Mouse (Mus musculus) ES-Bruce4 (cell line): ENCODE data around the gene Upp2. TPM values are rescaled to one million over a fixed set of nuclear protein-coding genes. Genes with fewer than 3 reads are reported as not detected.

ENCODE experiments used
- H3K27ac ChIP-seq: 2 replicates; pipeline ENCODE4 v1.5.1; 2012; ENCODE audit warnings: low read length, inconsistent platforms; ENCODE audit not compliant: insufficient read depth
- H3K27me3 ChIP-seq: 2 replicates; pipeline ENCODE4 v1.6.1; 2012; ENCODE audit warnings: mild to moderate bottlenecking, low read length, inconsistent platforms; ENCODE audit not compliant: control insufficient read depth, poor library complexity, insufficient read depth, severe bottlenecking
- H3K36me3 ChIP-seq: 2 replicates; pipeline ENCODE4 v1.6.1; 2012; ENCODE audit warnings: inconsistent platforms, mild to moderate bottlenecking, low read length, moderate library complexity; ENCODE audit not compliant: control insufficient read depth, poor library complexity, insufficient read depth, severe bottlenecking
- H3K4me1 ChIP-seq: one replicate; pipeline ENCODE4 v1.8.1; 2011; ENCODE audit warnings: low read length; ENCODE audit not compliant: control insufficient read depth, insufficient read depth
- H3K4me3 ChIP-seq: 2 replicates; pipeline ENCODE4 v1.5.1; 2011; ENCODE audit warnings: low read depth, mild to moderate bottlenecking, low read length
- H3K9ac ChIP-seq: 2 replicates; pipeline ENCODE4 v1.6.1; 2012; ENCODE audit warnings: low read depth, mild to moderate bottlenecking, inconsistent platforms; ENCODE audit not compliant: poor library complexity, severe bottlenecking
- H3K9me3 ChIP-seq: replicated peaks from 2 replicates; pipeline ENCODE4 v1.6.1; 2012; ENCODE audit warnings: mild to moderate bottlenecking, low read length, inconsistent platforms; ENCODE audit not compliant: control insufficient read depth, poor library complexity, insufficient read depth, severe bottlenecking
- CTCF ChIP-seq: IDR thresholded peaks from one replicate; pipeline ENCODE4 v1.8.1; 2011; ENCODE audit warnings: low read depth, low read length
- EP300 ChIP-seq: IDR thresholded peaks from 2 replicates; pipeline ENCODE4 v1.6.1; 2011; ENCODE audit warnings: low read depth, low read length; ENCODE audit not compliant: insufficient read depth
- POLR2A ChIP-seq: IDR thresholded peaks from one replicate; pipeline ENCODE4 v1.8.1; 2011; ENCODE audit warnings: low read length; ENCODE audit not compliant: insufficient read depth
- polyA plus RNA-seq: library from polyadenylated mRNA; stranded (reverse); fragments of >200 nt; gene quantifications from 2 replicates; pipeline ENCODE4 v1.2.4, GENCODE M21; 2011; ENCODE audit warnings: low read depth; ENCODE audit not compliant: missing spikeins, insufficient read depth, insufficient read length

Gene Upp2
- polyA plus RNA-seq, 1 experiment = not detected

DNA sequence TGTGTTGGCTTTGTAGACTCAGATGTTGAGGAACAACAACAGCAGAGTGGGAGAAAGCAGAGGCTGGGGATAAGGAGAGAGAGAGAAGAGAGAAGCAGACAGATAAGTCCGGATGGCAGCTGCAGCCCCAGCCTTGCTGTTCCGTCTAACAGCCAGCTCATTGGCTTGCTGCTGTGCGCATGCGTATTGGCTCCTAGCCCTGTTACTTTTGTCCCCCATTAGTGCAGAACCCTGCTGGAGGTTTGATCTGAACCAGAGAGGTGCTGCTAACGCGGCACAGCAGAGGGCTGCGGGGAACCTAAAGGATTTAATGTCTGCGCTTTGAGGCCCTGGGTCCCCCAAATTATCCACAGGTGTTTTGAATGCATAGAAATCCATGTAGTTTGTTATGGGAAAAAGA lies 219.6 kb downstream of the Upp2 start:
- Histone ChIP-seq H3K4me1 (no peaks in the 10 kb centered on the region), H3K27me3 (no peaks in the 10 kb centered on the region), H3K27ac (no peak overlapping the region), H3K9me3 (no peaks in the 10 kb centered on the region), H3K4me3 (no peak overlapping the region), H3K9ac (no peak overlapping the region), H3K36me3 (no peaks in the 10 kb centered on the region)
- TF ChIP-seq EP300 (no peak), CTCF (no peak), POLR2A (no peak)

DNA sequence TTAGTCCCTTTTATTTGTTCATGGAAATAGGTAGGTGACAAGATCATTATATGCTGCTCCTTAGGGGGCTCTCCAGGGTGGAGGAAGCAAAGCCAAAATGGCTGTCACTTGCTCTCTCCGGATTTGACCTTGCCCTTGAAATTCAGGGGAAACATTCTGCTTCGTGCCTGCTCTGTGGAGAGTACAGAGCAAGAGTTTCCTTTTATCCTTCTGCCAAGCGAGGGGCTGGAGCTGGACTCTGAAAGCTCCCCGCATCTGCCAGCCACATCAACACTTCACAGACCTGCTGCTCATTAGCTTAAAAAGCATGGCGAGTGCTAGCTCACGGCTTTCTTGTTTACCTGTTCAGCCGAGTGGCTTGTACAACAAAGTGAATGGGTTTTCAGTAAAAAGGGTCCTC lies 220.3 kb downstream of the Upp2 start:
- Histone ChIP-seq H3K27ac (no peak overlapping the region), H3K4me3 (no peak overlapping the region), H3K4me1 (no peaks in the 10 kb centered on the region), H3K27me3 (no peaks in the 10 kb centered on the region), H3K9me3 (no peaks in the 10 kb centered on the region), H3K9ac (no peak overlapping the region), H3K36me3 (no peaks in the 10 kb centered on the region)
- TF ChIP-seq CTCF = no peak
- no peak for TF ChIP-seq EP300
- no peak for TF ChIP-seq POLR2A

- TF ChIP-seq CTCF = no peak
- TF ChIP-seq POLR2A = no peak
- no peak for TF ChIP-seq EP300
- no peaks in the 10 kb centered on the region for H3K4me1 ChIP-seq
- H3K9ac ChIP-seq = no peak overlapping the region
- no peak overlapping the region for H3K4me3 ChIP-seq
- no peaks in the 10 kb centered on the region for H3K36me3 ChIP-seq
- no peaks in the 10 kb centered on the region for H3K27me3 ChIP-seq
- no peak overlapping the region for H3K27ac ChIP-seq
- H3K9me3 ChIP-seq = no peaks in the 10 kb centered on the region
Measured at GRCm38 (mm10) chr2:58789934-58790333, 222.8 kb downstream of the Upp2 start.

- Histone ChIP-seq H3K4me1 (no peaks in the 10 kb centered on the region), H3K27me3 (no peaks in the 10 kb centered on the region), H3K36me3 (no peaks in the 10 kb centered on the region), H3K9ac (no peak overlapping the region), H3K27ac (no peak overlapping the region), H3K4me3 (no peak overlapping the region), H3K9me3 (no peaks in the 10 kb centered on the region)
- TF ChIP-seq CTCF (no peak), POLR2A (no peak), EP300 (no peak)
Measured at GRCm38 (mm10) chr2:58790361-58790760, 223.3 kb downstream of the Upp2 start.

- TF ChIP-seq POLR2A (no peak), CTCF (no peak), EP300 (no peak)
- Histone ChIP-seq H3K9me3 (no peaks in the 10 kb centered on the region), H3K27me3 (no peaks in the 10 kb centered on the region)
Measured at GRCm38 (mm10) chr2:58794489-58794888, 227.4 kb downstream of the Upp2 start.

DNA sequence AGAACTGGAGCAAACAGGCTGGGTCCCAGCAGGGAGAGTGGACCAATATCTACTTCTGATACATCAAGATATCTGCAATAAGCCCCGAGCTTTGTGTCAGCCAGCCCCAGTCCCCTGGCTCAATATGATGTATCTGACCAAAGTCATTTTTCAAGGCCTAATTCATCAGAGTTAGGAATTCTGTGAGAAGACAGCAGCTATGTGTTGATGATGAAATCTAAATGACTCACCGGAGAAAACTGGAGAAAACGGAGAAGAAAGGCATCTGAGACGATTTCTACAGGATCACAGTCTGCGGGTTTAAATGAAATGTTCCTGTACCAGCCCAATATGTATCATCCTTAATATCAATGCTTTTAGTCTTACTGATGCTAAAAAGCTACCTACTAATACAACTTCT lies 228.3 kb downstream of the Upp2 start:
- no peaks in the 10 kb centered on the region for H3K9me3 ChIP-seq
- no peak overlapping the region for H3K27ac ChIP-seq
- TF ChIP-seq EP300 (no peak), CTCF (no peak), POLR2A (no peak)
- no peak overlapping the region for H3K4me3 ChIP-seq
- H3K4me1 ChIP-seq = no peaks in the 10 kb centered on the region
- no peaks in the 10 kb centered on the region for H3K36me3 ChIP-seq
- H3K27me3 ChIP-seq = no peaks in the 10 kb centered on the region
- no peak overlapping the region for H3K9ac ChIP-seq

More at GRCm38 (mm10) chr2:58794489-58794888, 227.4 kb downstream of the Upp2 start:
- Histone ChIP-seq H3K4me1 (no peaks in the 10 kb centered on the region), H3K9ac (no peak overlapping the region), H3K27ac (no peak overlapping the region), H3K4me3 (no peak overlapping the region), H3K36me3 (no peaks in the 10 kb centered on the region)
